Mouse (Mus musculus): ENCODE results near the gene Pnrc1. TPM values are rescaled to one million over a fixed set of nuclear protein-coding genes. Genes with fewer than 3 reads are reported as not detected.

Pnrc1 gene
- polyA plus RNA-seq, 1 experiment from 2014 or later: 137 TPM

DNA sequence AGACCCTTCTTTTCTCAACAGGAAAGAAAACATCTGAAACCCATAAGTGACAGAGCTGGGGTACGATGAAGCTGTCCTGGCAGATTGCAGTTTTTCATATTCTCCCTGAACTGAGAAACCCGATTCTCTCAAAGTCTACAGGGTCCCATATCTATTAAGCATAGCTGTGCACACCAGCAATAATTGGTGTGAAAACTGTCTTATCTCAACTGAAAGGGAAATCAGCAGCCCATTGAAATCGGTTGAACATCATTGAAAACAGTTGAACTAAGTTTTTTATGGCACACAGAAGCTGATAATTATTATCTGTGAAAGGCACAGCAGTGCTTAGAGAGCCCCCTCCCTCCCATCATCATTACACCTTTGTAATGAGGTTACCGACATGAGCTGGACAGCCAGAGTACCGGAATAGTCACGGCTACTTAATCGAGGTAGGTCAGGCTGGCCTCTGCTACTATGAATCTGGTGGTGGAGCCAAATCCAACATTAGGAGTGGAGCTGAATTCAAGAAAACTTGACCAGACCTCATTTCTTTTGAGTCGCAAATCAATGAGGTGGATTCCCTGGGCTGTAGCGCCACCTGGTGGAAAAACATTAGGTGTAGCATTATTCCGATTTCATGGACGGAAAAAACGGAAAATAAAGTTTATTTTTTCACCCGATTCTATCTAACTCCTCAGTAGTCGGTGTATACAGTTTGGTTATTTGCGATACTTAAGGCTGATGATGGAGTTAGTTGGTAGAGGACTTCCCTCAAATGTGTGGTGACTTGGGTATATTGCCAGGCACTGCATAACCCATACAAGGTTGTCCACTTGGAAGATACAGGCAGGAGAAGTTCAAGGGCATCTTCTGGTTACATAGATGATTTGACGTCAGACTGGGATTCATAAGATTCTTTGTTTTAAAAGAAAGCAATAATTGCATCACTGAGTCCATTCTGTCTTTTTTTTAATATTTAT lies 2.7 kb upstream of the Pnrc1 start:
- H3K36me3 ChIP-seq: no peaks in the 10 kb centered on the region
- no peaks in the 10 kb centered on the region for H3K9me3 ChIP-seq
- no peaks in the 10 kb centered on the region for H3K4me1 ChIP-seq
- H3K27me3 ChIP-seq: no peaks in the 10 kb centered on the region
- H3K4me3 ChIP-seq: no peak overlapping the region
- H3K9ac ChIP-seq: no peak overlapping the region
- WGBS: 22% methylated on average over 16 of the region's 16 CpGs
- no peak overlapping the region for H3K4me2 ChIP-seq (replicated peaks)
- no peak for ATAC-seq (ENCODE audit: insufficient number of reproducible peaks, insufficient read depth, low FRiP score, low TSS enrichment)
- H3K27ac ChIP-seq: no peak overlapping the region

DNA sequence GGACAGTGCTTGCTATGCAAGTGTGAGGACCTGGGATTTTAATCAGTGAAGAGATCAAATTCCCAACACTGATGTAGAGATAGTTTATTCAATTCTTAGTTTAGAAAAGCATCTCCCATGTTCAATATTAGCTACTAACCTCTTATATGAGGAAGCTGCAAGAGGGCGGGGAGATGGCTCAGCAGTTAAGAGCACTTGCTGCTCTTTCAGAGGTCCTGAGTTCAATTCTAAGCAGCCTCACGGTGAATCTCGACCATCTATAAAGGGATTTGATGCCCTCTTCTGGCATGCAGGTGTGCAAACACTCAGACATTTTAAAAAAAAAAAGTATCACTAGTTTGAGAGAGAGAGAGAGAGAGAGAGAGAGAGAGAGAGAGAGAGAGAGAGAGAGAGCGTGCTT lies 915 bp upstream of the Pnrc1 start:
- no peak overlapping the region for H3K9ac ChIP-seq
- WGBS: 60% methylated on average over 4 of the region's 4 CpGs
- no peak overlapping the region for H3K4me2 ChIP-seq (replicated peaks)
- no peaks in the 10 kb centered on the region for H3K36me3 ChIP-seq
- no peak for ATAC-seq (ENCODE audit: insufficient number of reproducible peaks, insufficient read depth, low FRiP score, low TSS enrichment)
- H3K9me3 ChIP-seq: no peaks in the 10 kb centered on the region
- H3K4me1 ChIP-seq: no peaks in the 10 kb centered on the region
- no peak overlapping the region for H3K27ac ChIP-seq
- no peaks in the 10 kb centered on the region for H3K27me3 ChIP-seq
- H3K4me3 ChIP-seq: no peak overlapping the region

DNA sequence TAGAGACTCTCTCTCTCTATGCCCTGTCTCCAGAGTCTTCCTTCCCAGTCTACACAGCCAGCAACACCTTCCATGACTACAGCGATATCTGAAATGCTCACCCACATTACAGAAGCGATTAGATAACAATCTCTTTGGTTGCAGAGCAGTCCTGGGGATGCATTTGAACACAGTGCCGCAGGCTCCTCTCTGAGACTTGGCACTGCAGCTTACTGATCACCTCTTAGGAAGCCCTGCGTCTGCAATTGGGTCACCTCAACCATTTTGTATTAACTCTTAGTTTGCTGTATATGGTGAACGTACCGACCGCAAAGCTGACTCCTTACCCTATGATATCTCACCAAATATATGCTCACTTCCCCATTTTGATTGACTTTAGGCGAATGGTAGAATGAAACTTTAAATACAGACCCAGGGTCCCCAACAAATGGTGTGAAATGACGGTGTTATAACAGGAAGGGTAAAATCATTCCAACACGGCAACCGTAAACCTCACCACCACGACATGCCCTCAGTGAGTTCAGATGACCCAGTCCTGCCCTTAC lies 785 bp downstream of the Pnrc1 start:
- Histone ChIP-seq H3K9ac (0 out of 2 replicates have a peak overlapping the region, but pooled peaks have one; percentile 8), H3K9me3 (no peaks in the 10 kb centered on the region), H3K27ac (0 out of 2 replicates have a peak overlapping the region, but pooled peaks have one; percentile 67), H3K27me3 (no peaks in the 10 kb centered on the region), H3K4me3 (peak overlapping the region; percentile 17; the same call in 1 of the 2 replicates), H3K4me2 (replicated peaks) (peak overlapping the region; percentile 36), H3K36me3 (no peaks in the 10 kb centered on the region), H3K4me1 (no peaks in the 10 kb centered on the region)
- 82% methylated on average over 12 of the region's 12 CpGs for WGBS
- no peak for ATAC-seq (ENCODE audit: insufficient number of reproducible peaks, insufficient read depth, low FRiP score, low TSS enrichment)

- no peaks in the 10 kb centered on the region for H3K36me3 ChIP-seq
- ATAC-seq (ENCODE audit: insufficient number of reproducible peaks, insufficient read depth, low FRiP score, low TSS enrichment): no peak
- no peaks in the 10 kb centered on the region for H3K9me3 ChIP-seq
- 86% methylated on average over 8 of the region's 8 CpGs for WGBS
- H3K4me3 ChIP-seq: no peak overlapping the region
- H3K4me2 ChIP-seq (replicated peaks): no peak overlapping the region
- H3K27ac ChIP-seq: no peak overlapping the region
- H3K9ac ChIP-seq: no peak overlapping the region
- H3K4me1 ChIP-seq: no peaks in the 10 kb centered on the region
- H3K27me3 ChIP-seq: no peaks in the 10 kb centered on the region
Observed at GRCm38 (mm10) chr4:33285448-33285847, 4.5 kb downstream of the Pnrc1 start.

GRCm38 (mm10) chr4:33284083-33284880 lies 5.7 kb downstream of the Pnrc1 start:
- H3K36me3 ChIP-seq: no peaks in the 10 kb centered on the region
- no peaks in the 10 kb centered on the region for H3K4me1 ChIP-seq
- H3K9me3 ChIP-seq: no peaks in the 10 kb centered on the region
- H3K4me3 ChIP-seq: no peak overlapping the region
- ATAC-seq (ENCODE audit: insufficient number of reproducible peaks, insufficient read depth, low FRiP score, low TSS enrichment): no peak
- 84% methylated on average over 5 of the region's 5 CpGs for WGBS
- H3K27me3 ChIP-seq: no peaks in the 10 kb centered on the region
- H3K9ac ChIP-seq: no peak overlapping the region
- H3K4me2 ChIP-seq (replicated peaks): no peak overlapping the region
- H3K27ac ChIP-seq: no peak overlapping the region

- Histone ChIP-seq H3K27ac (no peak overlapping the region), H3K27me3 (no peaks in the 10 kb centered on the region), H3K9ac (no peak overlapping the region), H3K4me1 (no peaks in the 10 kb centered on the region), H3K9me3 (no peaks in the 10 kb centered on the region), H3K36me3 (no peaks in the 10 kb centered on the region), H3K4me2 (replicated peaks) (no peak overlapping the region), H3K4me3 (no peak overlapping the region)
- no peak for ATAC-seq (ENCODE audit: insufficient number of reproducible peaks, insufficient read depth, low FRiP score, low TSS enrichment)
- 70% methylated on average over 3 of the region's 3 CpGs for WGBS
Observed at GRCm38 (mm10) chr4:33281891-33282685, 7.9 kb downstream of the Pnrc1 start.

- no peaks in the 10 kb centered on the region for H3K27me3 ChIP-seq
- no peaks in the 10 kb centered on the region for H3K4me1 ChIP-seq
- no peak overlapping the region for H3K9ac ChIP-seq
- H3K27ac ChIP-seq: no peak overlapping the region
- no peaks in the 10 kb centered on the region for H3K36me3 ChIP-seq
- no peak overlapping the region for H3K4me2 ChIP-seq (replicated peaks)
- 72% methylated on average over 3 of the region's 3 CpGs for WGBS
- no peak for ATAC-seq (ENCODE audit: insufficient number of reproducible peaks, insufficient read depth, low FRiP score, low TSS enrichment)
- H3K4me3 ChIP-seq: no peak overlapping the region
- H3K9me3 ChIP-seq: no peaks in the 10 kb centered on the region
Observed at GRCm38 (mm10) chr4:33273437-33273836, 16.5 kb downstream of the Pnrc1 start.

- Histone ChIP-seq H3K4me2 (replicated peaks) (no peak overlapping the region), H3K9ac (no peak overlapping the region), H3K9me3 (no peaks in the 10 kb centered on the region), H3K27me3 (no peaks in the 10 kb centered on the region), H3K36me3 (no peaks in the 10 kb centered on the region), H3K27ac (no peak overlapping the region), H3K4me3 (no peak overlapping the region), H3K4me1 (no peaks in the 10 kb centered on the region)
- no peak for ATAC-seq (ENCODE audit: insufficient number of reproducible peaks, insufficient read depth, low FRiP score, low TSS enrichment)
- whole genome bisulfite sequencing: 82% methylated on average over 11 of the region's 11 CpGs
Observed at GRCm38 (mm10) chr4:33270386-33271314, 19.3 kb downstream of the Pnrc1 start.

DNA sequence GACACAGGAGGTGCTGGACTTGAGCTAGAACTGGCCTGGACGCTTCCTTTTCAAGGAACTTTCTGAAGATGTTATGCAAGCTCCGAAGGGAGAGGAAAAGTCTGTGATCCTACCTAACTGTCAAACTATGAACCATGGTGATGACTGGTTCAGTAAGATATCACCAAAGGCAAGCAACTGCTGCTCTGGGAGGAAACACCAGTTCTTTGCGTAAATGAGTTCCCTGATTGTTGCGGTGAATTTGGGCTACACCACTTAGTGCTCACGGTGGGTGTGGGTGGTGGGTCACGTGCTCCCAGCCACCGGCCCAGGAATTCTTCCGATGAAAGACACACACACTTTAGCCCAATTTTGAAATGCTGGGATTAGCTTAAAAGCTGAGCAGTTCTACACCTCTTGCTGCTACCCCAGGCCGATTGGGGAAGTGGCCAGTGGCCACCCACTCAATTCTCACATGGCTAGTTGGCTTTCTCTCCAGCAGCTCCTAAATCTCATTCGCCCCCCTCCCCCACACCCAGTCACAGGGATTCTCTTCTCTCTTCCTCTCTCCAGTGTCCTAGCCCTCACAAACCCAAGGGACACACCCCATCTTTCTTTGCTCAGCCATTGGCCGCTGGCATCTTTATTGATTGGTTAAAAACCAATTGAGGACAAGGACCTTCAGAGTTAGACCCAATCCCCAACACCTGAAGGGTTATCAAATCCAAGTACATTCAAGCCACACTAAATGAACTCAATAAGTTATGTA lies 24.8 kb downstream of the Pnrc1 start:
- Histone ChIP-seq H3K27me3 (no peaks in the 10 kb centered on the region), H3K9me3 (no peaks in the 10 kb centered on the region), H3K4me3 (no peak overlapping the region), H3K36me3 (no peaks in the 10 kb centered on the region), H3K9ac (no peak overlapping the region), H3K4me2 (replicated peaks) (no peak overlapping the region), H3K27ac (no peak overlapping the region), H3K4me1 (no peaks in the 10 kb centered on the region)
- ATAC-seq (ENCODE audit: insufficient number of reproducible peaks, insufficient read depth, low FRiP score, low TSS enrichment): no peak
- 84% methylated on average over 11 of the region's 11 CpGs for WGBS

GRCm38 (mm10) chr4:33262897-33263296 lies 27.1 kb downstream of the Pnrc1 start:
- H3K4me3 ChIP-seq: no peak overlapping the region
- no peak overlapping the region for H3K4me2 ChIP-seq (replicated peaks)
- no peak overlapping the region for H3K9ac ChIP-seq
- H3K4me1 ChIP-seq: no peaks in the 10 kb centered on the region
- WGBS: 95% methylated on average over 1 of the region's 1 CpGs
- H3K36me3 ChIP-seq: no peaks in the 10 kb centered on the region
- H3K27me3 ChIP-seq: no peaks in the 10 kb centered on the region
- H3K9me3 ChIP-seq: no peaks in the 10 kb centered on the region
- no peak for ATAC-seq (ENCODE audit: insufficient number of reproducible peaks, insufficient read depth, low FRiP score, low TSS enrichment)
- H3K27ac ChIP-seq: no peak overlapping the region
